Mouse (Mus musculus) bone marrow macrophage, adult 2 months (primary cell): ENCODE results near the gene Apopt1.

Source experiments
- CTCF ChIP-seq: IDR thresholded peaks from 2 replicates; pipeline ENCODE4 v1.5.1; 2012; ENCODE audit warnings: low read depth, mild to moderate bottlenecking, low read length, moderate library complexity
- POLR2A ChIP-seq: IDR thresholded peaks from 2 replicates; pipeline ENCODE4 v1.6.1; 2012; ENCODE audit warnings: mild to moderate bottlenecking, low read depth, low read length, borderline replicate concordance

DNA sequence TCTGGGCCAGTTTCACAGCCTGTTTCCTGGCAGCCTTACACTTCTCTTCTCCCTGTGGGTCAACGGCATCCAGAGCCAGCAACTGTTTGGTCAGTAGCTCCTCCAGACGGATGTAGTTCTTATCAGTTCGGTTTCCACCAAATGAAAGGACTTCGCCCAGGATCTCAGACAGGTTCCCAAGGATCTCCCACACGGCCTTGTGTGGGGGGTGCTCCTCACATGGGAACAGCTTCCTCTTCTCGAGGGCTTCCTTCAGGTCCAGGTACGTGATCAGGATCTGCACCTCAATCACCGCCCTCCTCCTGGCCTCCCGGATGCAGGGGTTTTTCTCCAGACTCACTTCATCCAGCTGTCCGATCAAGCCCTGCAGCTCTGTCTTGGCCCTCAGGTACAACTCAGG is 3.0 kb upstream of the Apopt1 start:
- TF ChIP-seq CTCF (no peak), POLR2A (no peak)
